Mouse (Mus musculus): ENCODE data around the gene Rab6b. TPM values are rescaled to one million over a fixed set of nuclear protein-coding genes. Genes with fewer than 3 reads are reported as not detected.
A peak's percentile ranks its signal among the peaks of the same experiment; 100 is the strongest.

Rab6b gene
- polyA plus RNA-seq, 1 experiment from 2014 or later = 4.5 TPM

GRCm38 (mm10) chr9:103228370-103229003 lies 116.9 kb downstream of the Rab6b start:
- Histone ChIP-seq H3K4me3 (ENCODE audit: low read length) (no peak overlapping the region), H3K9me3 (ENCODE audit: control insufficient read depth, low read length) (no peaks in the 10 kb centered on the region), H3K36me3 (ENCODE audit: control insufficient read depth, insufficient read depth, low read length) (no peaks in the 10 kb centered on the region), H3K27ac (ENCODE audit: low read length) (no peak overlapping the region), H3K27me3 (replicated peaks; ENCODE audit: control insufficient read depth, insufficient read depth, low read length) (no peaks in the 10 kb centered on the region; the same call in 1 of the 2 replicates), H3K4me1 (ENCODE audit: control insufficient read depth, insufficient read depth, low read length) (no peaks in the 10 kb centered on the region), H3K9ac (ENCODE audit: low read depth, low read length) (no peak overlapping the region), H3K4me2 (ENCODE audit: low read depth, low read length) (no peak overlapping the region)
- WGBS = 75% methylated on average over 13 of the region's 13 CpGs
- ATAC-seq = no peak

GRCm38 (mm10) chr9:103229037-103229867 lies 117.7 kb downstream of the Rab6b start:
- ATAC-seq = peak; percentile 4; the same call in 1 of the 2 replicates
- Histone ChIP-seq H3K27me3 (replicated peaks; ENCODE audit: control insufficient read depth, insufficient read depth, low read length) (no peaks in the 10 kb centered on the region; the same call in 1 of the 2 replicates), H3K9ac (ENCODE audit: low read depth, low read length) (peak overlapping the region; percentile 63), H3K9me3 (ENCODE audit: control insufficient read depth, low read length) (no peaks in the 10 kb centered on the region), H3K4me2 (ENCODE audit: low read depth, low read length) (peak overlapping the region; percentile 18; the same call in 1 of the 2 replicates), H3K36me3 (ENCODE audit: control insufficient read depth, insufficient read depth, low read length) (no peaks in the 10 kb centered on the region), H3K4me1 (ENCODE audit: control insufficient read depth, insufficient read depth, low read length) (no peaks in the 10 kb centered on the region), H3K4me3 (ENCODE audit: low read length) (peak overlapping the region; percentile 40), H3K27ac (ENCODE audit: low read length) (no peak overlapping the region)
- 80% methylated on average over 15 of the region's 15 CpGs for WGBS

GRCm38 (mm10) chr9:103230151-103230951 lies 118.8 kb downstream of the Rab6b start, which contains the start of the genes Gm20425 and Trf:
Gm20425 (minus strand) TSS chr9:103230307.
Trf (minus strand) TSS chr9:103230444.
- Histone ChIP-seq H3K36me3 (ENCODE audit: control insufficient read depth, insufficient read depth, low read length) (no peaks in the 10 kb centered on the region), H3K4me3 (ENCODE audit: low read length) (peak within 1 kb of the TSS; percentile 40), H3K9ac (ENCODE audit: low read depth, low read length) (peak within 1 kb of the TSS; percentile 63), H3K4me2 (ENCODE audit: low read depth, low read length) (peak within 1 kb of the TSS; percentile 52), H3K27ac (ENCODE audit: low read length) (peak within 1 kb of the TSS; percentile 9), H3K9me3 (ENCODE audit: control insufficient read depth, low read length) (no peaks in the 10 kb centered on the region), H3K4me1 (ENCODE audit: control insufficient read depth, insufficient read depth, low read length) (no peaks in the 10 kb centered on the region), H3K27me3 (replicated peaks; ENCODE audit: control insufficient read depth, insufficient read depth, low read length) (no peaks in the 10 kb centered on the region; the same call in 1 of the 2 replicates)
- peak; percentile 85 for ATAC-seq
- WGBS = 27% methylated on average over 26 of the region's 29 CpGs

GRCm38 (mm10) chr9:103232232-103233005 lies 120.8 kb downstream of the Rab6b start:
- Histone ChIP-seq H3K9me3 (ENCODE audit: control insufficient read depth, low read length) (no peaks in the 10 kb centered on the region), H3K9ac (ENCODE audit: low read depth, low read length) (no peak overlapping the region), H3K4me2 (ENCODE audit: low read depth, low read length) (no peak overlapping the region), H3K4me3 (ENCODE audit: low read length) (no peak overlapping the region), H3K27ac (ENCODE audit: low read length) (no peak overlapping the region), H3K27me3 (replicated peaks; ENCODE audit: control insufficient read depth, insufficient read depth, low read length) (no peaks in the 10 kb centered on the region; the same call in 1 of the 2 replicates), H3K36me3 (ENCODE audit: control insufficient read depth, insufficient read depth, low read length) (no peaks in the 10 kb centered on the region), H3K4me1 (ENCODE audit: control insufficient read depth, insufficient read depth, low read length) (no peaks in the 10 kb centered on the region)
- ATAC-seq = no peak
- WGBS = 91% methylated on average over 7 of the region's 7 CpGs

- H3K9ac ChIP-seq (ENCODE audit: low read depth, low read length) = no peak overlapping the region
- H3K9me3 ChIP-seq (ENCODE audit: control insufficient read depth, low read length) = no peaks in the 10 kb centered on the region
Observed at GRCm38 (mm10) chr9:103233006-103233395, 121.4 kb downstream of the Rab6b start.

GRCm38 (mm10) chr9:103234059-103234458 lies 122.5 kb downstream of the Rab6b start:
- Histone ChIP-seq H3K4me2 (ENCODE audit: low read depth, low read length) (no peak overlapping the region), H3K27ac (ENCODE audit: low read length) (no peak overlapping the region), H3K4me3 (ENCODE audit: low read length) (no peak overlapping the region), H3K9me3 (ENCODE audit: control insufficient read depth, low read length) (no peaks in the 10 kb centered on the region), H3K27me3 (replicated peaks; ENCODE audit: control insufficient read depth, insufficient read depth, low read length) (no peaks in the 10 kb centered on the region; the same call in 1 of the 2 replicates), H3K9ac (ENCODE audit: low read depth, low read length) (0 out of 2 replicates have a peak overlapping the region, but pooled peaks have one; percentile 10), H3K4me1 (ENCODE audit: control insufficient read depth, insufficient read depth, low read length) (no peaks in the 10 kb centered on the region), H3K36me3 (ENCODE audit: control insufficient read depth, insufficient read depth, low read length) (no peaks in the 10 kb centered on the region)
- 73% methylated on average over 7 of the region's 7 CpGs for WGBS
- no peak for ATAC-seq

More at GRCm38 (mm10) chr9:103233006-103233395, 121.4 kb downstream of the Rab6b start:
- no peak for ATAC-seq
- Histone ChIP-seq H3K27ac (ENCODE audit: low read length) (no peak overlapping the region), H3K36me3 (ENCODE audit: control insufficient read depth, insufficient read depth, low read length) (no peaks in the 10 kb centered on the region), H3K4me1 (ENCODE audit: control insufficient read depth, insufficient read depth, low read length) (no peaks in the 10 kb centered on the region), H3K4me3 (ENCODE audit: low read length) (no peak overlapping the region), H3K27me3 (replicated peaks; ENCODE audit: control insufficient read depth, insufficient read depth, low read length) (no peaks in the 10 kb centered on the region; the same call in 1 of the 2 replicates), H3K4me2 (ENCODE audit: low read depth, low read length) (no peak overlapping the region)
- 53% methylated on average over 7 of the region's 7 CpGs for WGBS

GRCm38 (mm10) chr9:103234565-103235165 lies 123.1 kb downstream of the Rab6b start:
- Histone ChIP-seq H3K4me1 (ENCODE audit: control insufficient read depth, insufficient read depth, low read length) (no peaks in the 10 kb centered on the region), H3K9ac (ENCODE audit: low read depth, low read length) (no peak overlapping the region), H3K4me2 (ENCODE audit: low read depth, low read length) (no peak overlapping the region), H3K27ac (ENCODE audit: low read length) (no peak overlapping the region), H3K4me3 (ENCODE audit: low read length) (no peak overlapping the region), H3K27me3 (replicated peaks; ENCODE audit: control insufficient read depth, insufficient read depth, low read length) (no peaks in the 10 kb centered on the region; the same call in 1 of the 2 replicates), H3K36me3 (ENCODE audit: control insufficient read depth, insufficient read depth, low read length) (no peaks in the 10 kb centered on the region), H3K9me3 (ENCODE audit: control insufficient read depth, low read length) (no peaks in the 10 kb centered on the region)
- ATAC-seq = peak; percentile 52
- WGBS = 52% methylated on average over 7 of the region's 7 CpGs
